Mouse (Mus musculus) MEL (cell line): ENCODE measurements at regions not wholly inside any gene's neighbourhood (a gene's known extent, or its start where the extent isn't known, plus 50 kb on each side); places are given as distances from the start of the nearest gene placed in this dataset.

Experiments
- DNase-seq: peaks from one replicate; pipeline ENCODE4 v3.0.0; 2011; ENCODE audit warnings: low read depth, low spot score
- H3K27ac ChIP-seq: 2 replicates; pipeline ENCODE4 v1.5.1; 2012; ENCODE audit warnings: low read depth, mild to moderate bottlenecking, control low read depth, low read length, moderate library complexity; ENCODE audit not compliant: control insufficient read depth
- H3K27me3 ChIP-seq, 2 experiments: fragments of 150-350 bp in 1 of 2; sonication (generic) in 1 of 2; 2 replicates each; pipeline ENCODE4 v1.6.1; 2012; ENCODE audit warnings: low read length in 2 of 2, mild to moderate bottlenecking in 2 of 2, improper control_type of control experiment in 1 of 2, moderate library complexity in 1 of 2; ENCODE audit not compliant: insufficient read depth in 2 of 2, control insufficient read depth in 1 of 2
- H3K36me3 ChIP-seq, 2 experiments: 2 replicates each; pipeline ENCODE4 v1.6.1; 2012 to 2014; ENCODE audit warnings: low read length in 2 of 2, improper control_type of control experiment in 1 of 2, inconsistent platforms in 1 of 2, mild to moderate bottlenecking in 1 of 2; ENCODE audit not compliant: insufficient read depth in 2 of 2, control insufficient read depth in 1 of 2
- H3K4me1 ChIP-seq, 2 experiments: fragments of 150-350 bp in 1 of 2; sonication (generic) in 1 of 2; 2 replicates each; pipeline ENCODE4 v1.6.1; 2012; ENCODE audit warnings: low read length in 2 of 2, improper control_type of control experiment in 1 of 2, mild to moderate bottlenecking in 1 of 2; ENCODE audit not compliant: insufficient read depth in 2 of 2, control insufficient read depth in 1 of 2
- H3K4me3 ChIP-seq, 2 experiments: fragments of 150-350 bp in 1 of 2; sonication (generic) in 1 of 2; 2 replicates each; pipeline ENCODE4 v1.5.1; 2012; ENCODE audit warnings: low read depth in 2 of 2, low read length in 2 of 2, mild to moderate bottlenecking in 2 of 2, moderate library complexity in 2 of 2, control low read depth in 1 of 2, improper control_type of control experiment in 1 of 2; ENCODE audit not compliant: control insufficient read depth in 1 of 2, insufficient read depth in 1 of 2
- H3K79me2 ChIP-seq: 2 replicates; pipeline ENCODE4 v1.6.1; 2012; ENCODE audit warnings: mild to moderate bottlenecking, low read length, moderate library complexity; ENCODE audit not compliant: control insufficient read depth, poor library complexity, insufficient read depth
- H3K9ac ChIP-seq: 2 replicates; pipeline ENCODE4 v1.6.1; 2012; ENCODE audit warnings: low read depth, mild to moderate bottlenecking, control low read depth, low read length, moderate library complexity; ENCODE audit not compliant: control insufficient read depth, poor library complexity, severe bottlenecking
- H3K9me3 ChIP-seq: fragments of 150-350 bp; sonication (generic); replicated peaks from 2 replicates; pipeline ENCODE4 v1.6.1; 2012; ENCODE audit warnings: mild to moderate bottlenecking, low read length, improper control_type of control experiment, moderate library complexity; ENCODE audit not compliant: insufficient read depth
- BHLHE40 ChIP-seq: IDR thresholded peaks from 2 replicates; pipeline ENCODE4 v1.6.1; 2012; ENCODE audit warnings: low read depth, mild to moderate bottlenecking, inconsistent platforms, low read length, improper control_type of control experiment, borderline replicate concordance
- CHD2 ChIP-seq: IDR thresholded peaks from 2 replicates; pipeline ENCODE4 v1.6.1; 2011; ENCODE audit warnings: low read length, improper control_type of control experiment
- CTCF ChIP-seq, 3 experiments: IDR thresholded peaks in 2 of 3; conservative IDR thresholded peaks in 1 of 3; 2 replicates each; pipeline ENCODE4 v1.5.1; 2011 to 2012; ENCODE audit warnings: low read length in 3 of 3, low read depth in 2 of 3, mild to moderate bottlenecking in 2 of 3, improper control_type of control experiment in 1 of 3, inconsistent platforms in 1 of 3, mixed read lengths in 1 of 3, moderate library complexity in 1 of 3; ENCODE audit not compliant: control insufficient read depth in 1 of 3, insufficient read depth in 1 of 3, poor library complexity in 1 of 3, severe bottlenecking in 1 of 3
- E2F4 ChIP-seq: IDR thresholded peaks from 2 replicates; pipeline ENCODE4 v1.6.1; 2011; ENCODE audit warnings: low read depth, low read length, improper control_type of control experiment, borderline replicate concordance
- ELF1 ChIP-seq: IDR thresholded peaks from 2 replicates; pipeline ENCODE4 v1.6.1; 2014; ENCODE audit warnings: low read depth, mild to moderate bottlenecking, inconsistent platforms, low read length, improper control_type of control experiment, moderate library complexity
- EP300 ChIP-seq, 2 experiments: IDR thresholded peaks; 2 replicates each; pipeline ENCODE4 v1.6.1; 2011; ENCODE audit warnings: improper control_type of control experiment in 2 of 2, low read length in 2 of 2, low read depth in 1 of 2, mild to moderate bottlenecking in 1 of 2
- GATA1 ChIP-seq: IDR thresholded peaks from 2 replicates; pipeline ENCODE4 v1.6.1; 2011; ENCODE audit warnings: low read depth, low read length, improper control_type of control experiment
- KAT2A ChIP-seq: conservative IDR thresholded peaks from 2 replicates; pipeline ENCODE4 v1.6.1; 2012; ENCODE audit warnings: low read depth, low read length, improper control_type of control experiment, inconsistent platforms
- MAFK ChIP-seq: IDR thresholded peaks from 2 replicates; pipeline ENCODE4 v1.6.1; 2011; ENCODE audit warnings: low read depth, mild to moderate bottlenecking, low read length, improper control_type of control experiment, borderline replicate concordance
- MAZ ChIP-seq: IDR thresholded peaks from 2 replicates; pipeline ENCODE4 v1.6.1; 2012; ENCODE audit warnings: low read depth, mild to moderate bottlenecking, inconsistent platforms, low read length, improper control_type of control experiment
- MXI1 ChIP-seq: IDR thresholded peaks from 2 replicates; pipeline ENCODE4 v1.6.1; 2011; ENCODE audit warnings: mild to moderate bottlenecking, low read depth, low read length, improper control_type of control experiment
- MYC ChIP-seq: IDR thresholded peaks from 2 replicates; pipeline ENCODE4 v1.6.1; 2011; ENCODE audit warnings: low read depth, mild to moderate bottlenecking, low read length, improper control_type of control experiment, moderate library complexity
- POLR2A ChIP-seq, 2 experiments: IDR thresholded peaks; 2 replicates each; pipeline ENCODE4 v1.6.1; 2011 to 2012; ENCODE audit warnings: low read length in 2 of 2, mild to moderate bottlenecking in 2 of 2, control low read depth in 1 of 2, improper control_type of control experiment in 1 of 2, low read depth in 1 of 2, moderate library complexity in 1 of 2; ENCODE audit not compliant: control insufficient read depth in 1 of 2, insufficient read depth in 1 of 2, poor library complexity in 1 of 2
- POLR2AphosphoS5 ChIP-seq: IDR thresholded peaks from 2 replicates; pipeline ENCODE4 v1.6.1; 2012; ENCODE audit warnings: low read depth, borderline replicate concordance, mild to moderate bottlenecking, inconsistent platforms, low read length, moderate library complexity, mixed read lengths
- RAD21 ChIP-seq: IDR thresholded peaks from 2 replicates; pipeline ENCODE4 v1.6.1; 2011; ENCODE audit warnings: mild to moderate bottlenecking, low read depth, low read length, improper control_type of control experiment
- RCOR1 ChIP-seq: IDR thresholded peaks from 2 replicates; pipeline ENCODE4 v1.6.1; 2012; ENCODE audit warnings: low read depth, mild to moderate bottlenecking, inconsistent platforms, low read length, improper control_type of control experiment
- SMC3 ChIP-seq: IDR thresholded peaks from 2 replicates; pipeline ENCODE4 v1.6.1; 2011; ENCODE audit warnings: low read depth, low read length, improper control_type of control experiment
- TBP ChIP-seq: IDR thresholded peaks from 2 replicates; pipeline ENCODE4 v1.8.0; 2011; ENCODE audit warnings: low read depth, low read length, improper control_type of control experiment
- TCF12 ChIP-seq: IDR thresholded peaks from 2 replicates; pipeline ENCODE4 v1.6.1; 2014; ENCODE audit warnings: low read depth, mild to moderate bottlenecking, inconsistent platforms, low read length, improper control_type of control experiment, moderate library complexity
- UBTF ChIP-seq: IDR thresholded peaks from 2 replicates; pipeline ENCODE4 v1.6.1; 2012; ENCODE audit warnings: low read depth, mild to moderate bottlenecking, inconsistent platforms, low read length, improper control_type of control experiment, moderate library complexity, borderline replicate concordance; ENCODE audit not compliant: insufficient read depth
- USF1 ChIP-seq: IDR thresholded peaks from 2 replicates; pipeline ENCODE4 v1.6.1; 2014; ENCODE audit warnings: low read depth, mild to moderate bottlenecking, inconsistent platforms, low read length, improper control_type of control experiment, moderate library complexity
- USF2 ChIP-seq, 2 experiments: IDR thresholded peaks; 2 replicates each; pipeline ENCODE4 v1.6.1; 2011 to 2012; ENCODE audit warnings: improper control_type of control experiment in 2 of 2, low read length in 2 of 2, borderline replicate concordance in 1 of 2, inconsistent platforms in 1 of 2, low read depth in 1 of 2, mild to moderate bottlenecking in 1 of 2; ENCODE audit not compliant: insufficient read depth in 1 of 2
- ZC3H11A ChIP-seq: IDR thresholded peaks from 2 replicates; pipeline ENCODE4 v1.6.1; 2012; ENCODE audit warnings: low read depth, mild to moderate bottlenecking, inconsistent platforms, low read length, improper control_type of control experiment
- ZNF384 ChIP-seq: IDR thresholded peaks from 2 replicates; pipeline ENCODE4 v1.6.1; 2012; ENCODE audit warnings: low read depth, mild to moderate bottlenecking, inconsistent platforms, low read length, improper control_type of control experiment

DNA sequence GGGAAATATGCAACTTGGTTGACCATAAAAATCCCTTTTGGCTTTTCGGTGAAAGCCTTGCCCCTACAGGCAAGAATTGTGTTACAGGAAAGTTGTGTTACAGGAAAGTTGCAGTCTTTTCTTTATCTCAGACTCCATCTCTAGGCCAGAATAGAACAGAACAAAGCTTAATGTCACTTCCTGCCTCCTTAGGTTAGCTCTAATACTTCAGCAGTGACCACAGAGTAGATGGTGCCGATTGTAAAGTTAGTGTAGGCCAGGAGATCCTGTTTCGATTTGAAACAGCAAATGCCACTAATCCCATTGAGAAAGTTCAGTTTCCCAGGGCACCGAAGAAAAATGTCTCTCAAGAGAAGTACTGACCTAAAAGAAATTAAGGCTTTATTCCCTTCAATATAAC is 170.3 kb upstream of the Agr3 start:
- H3K9me3 ChIP-seq, result no peaks in the 10 kb centered on the region
- H3K36me3 ChIP-seq, result no peaks in the 10 kb centered on the region
- no peaks in the 10 kb centered on the region for H3K4me1 ChIP-seq
- H3K79me2 ChIP-seq, result no peaks in the 10 kb centered on the region
- TF ChIP-seq KAT2A, result no peak
- no peak for TF ChIP-seq USF2 (IDR thresholded peaks at IDR 0.05; ENCODE audit: borderline replicate concordance in 1 of 2, insufficient read depth in 1 of 2, low read depth in 1 of 2, low read length in 2 of 2)
- TF ChIP-seq ZC3H11A, result no peak
- no peak for TF ChIP-seq MAFK
- TF ChIP-seq CHD2, result no peak
- TF ChIP-seq SMC3, result no peak
- TF ChIP-seq RAD21, result no peak
- TF ChIP-seq BHLHE40, result no peak
- TF ChIP-seq MYC, result no peak
- TF ChIP-seq MAZ, result no peak
- TF ChIP-seq CTCF (IDR thresholded peaks at IDR 0.05 in 2 of 3, conservative IDR thresholded peaks at IDR 0.05 in 1 of 3; ENCODE audit: control insufficient read depth in 1 of 3, insufficient read depth in 1 of 3, low read depth in 2 of 3, low read length in 3 of 3, poor library complexity in 1 of 3, severe bottlenecking in 1 of 3), result no peak
- TF ChIP-seq GATA1, result no peak
- no peak for TF ChIP-seq TCF12
- no peak for TF ChIP-seq POLR2A (IDR thresholded peaks at IDR 0.05; ENCODE audit: control insufficient read depth in 1 of 2, insufficient read depth in 1 of 2, low read depth in 1 of 2, low read length in 2 of 2, poor library complexity in 1 of 2)
- TF ChIP-seq USF1, result no peak
- TF ChIP-seq ZNF384, result no peak
- no peak for TF ChIP-seq MXI1
- no peak for TF ChIP-seq POLR2AphosphoS5
- no peak for TF ChIP-seq TBP
- H3K4me3 ChIP-seq, result no peak overlapping the region
- H3K9ac ChIP-seq, result no peak overlapping the region
- no peaks in the 10 kb centered on the region; a peak in 1 of 4 replicates for H3K27me3 ChIP-seq
- DNase-seq, result no peak
- H3K27ac ChIP-seq, result no peak overlapping the region

DNA sequence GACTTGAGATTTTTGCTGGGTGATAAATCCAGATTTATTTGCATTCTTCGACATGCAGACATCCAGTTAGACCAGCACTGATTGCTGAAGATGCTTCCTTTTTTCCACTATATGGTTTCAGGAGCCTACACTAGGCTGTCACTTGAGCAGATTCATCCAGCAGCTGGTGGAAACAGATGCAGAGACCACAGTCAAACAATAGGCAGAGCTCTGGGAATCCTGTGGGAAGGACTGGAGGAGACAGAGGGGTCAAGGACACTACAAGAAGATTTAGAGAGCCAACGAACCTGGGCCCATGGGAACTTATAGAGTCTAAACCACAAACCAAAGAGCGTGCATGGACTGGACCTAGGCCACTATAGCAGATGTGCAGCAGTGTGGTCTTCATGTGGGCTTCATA is 177.4 kb upstream of the Agr3 start:
- Histone ChIP-seq H3K9ac (no peak overlapping the region), H3K9me3 (no peaks in the 10 kb centered on the region), H3K4me1 (no peaks in the 10 kb centered on the region), H3K36me3 (no peaks in the 10 kb centered on the region), H3K4me3 (no peak overlapping the region), H3K27me3 (no peaks in the 10 kb centered on the region), H3K79me2 (no peaks in the 10 kb centered on the region), H3K27ac (no peak overlapping the region)
- DNase-seq, result no peak
- no peak for TF ChIP-seq POLR2AphosphoS5
- TF ChIP-seq CTCF (IDR thresholded peaks at IDR 0.05 in 2 of 3, conservative IDR thresholded peaks at IDR 0.05 in 1 of 3; ENCODE audit: control insufficient read depth in 1 of 3, insufficient read depth in 1 of 3, low read depth in 2 of 3, low read length in 3 of 3, poor library complexity in 1 of 3, severe bottlenecking in 1 of 3), result no peak
- no peak for TF ChIP-seq USF2 (IDR thresholded peaks at IDR 0.05; ENCODE audit: borderline replicate concordance in 1 of 2, insufficient read depth in 1 of 2, low read depth in 1 of 2, low read length in 2 of 2)
- no peak for TF ChIP-seq E2F4
- TF ChIP-seq UBTF, result no peak
- TF ChIP-seq ELF1, result no peak
- TF ChIP-seq EP300 (IDR thresholded peaks at IDR 0.05; ENCODE audit: low read depth in 1 of 2, low read length in 2 of 2), result no peak
- no peak for TF ChIP-seq RCOR1
- TF ChIP-seq MAFK, result no peak
